Mouse (Mus musculus): ENCODE measurements around the gene Rps6kb1.

GRCm38 (mm10) chr11:86590579-86590978 is 46.0 kb upstream of the Rps6kb1 start:
- no peak for TF ChIP-seq POLR2AphosphoS2 (IDR thresholded peaks at IDR 0.05; ENCODE audit: low read depth, low read length)
- TF ChIP-seq CTCF (conservative IDR thresholded peaks at IDR 0.05 in 1 of 2, IDR thresholded peaks at IDR 0.05 in 1 of 2; ENCODE audit: low read depth in 2 of 2, low read length in 2 of 2) = no peak
- TF ChIP-seq MAFK (IDR thresholded peaks at IDR 0.05; ENCODE audit: insufficient replicate concordance, low read length) = no peak
- no peak for TF ChIP-seq HCFC1 (IDR thresholded peaks at IDR 0.05; ENCODE audit: low read depth, low read length)
- no peak for TF ChIP-seq GABPA (IDR thresholded peaks at IDR 0.05; ENCODE audit: insufficient replicate concordance, low read depth, low read length)
- TF ChIP-seq JUND (conservative IDR thresholded peaks at IDR 0.05; ENCODE audit: low read depth, low read length) = no peak
- no peak for TF ChIP-seq POLR2A (IDR thresholded peaks at IDR 0.05; ENCODE audit: low read depth, low read length)
- TF ChIP-seq CHD2 (IDR thresholded peaks at IDR 0.05; ENCODE audit: low read length) = no peak
- no peak for TF ChIP-seq NRF1 (IDR thresholded peaks at IDR 0.05; ENCODE audit: low read depth, low read length)
- TF ChIP-seq KAT2A (IDR thresholded peaks at IDR 0.05; ENCODE audit: insufficient replicate concordance, low read length) = no peak
- no peak for TF ChIP-seq UBTF (IDR thresholded peaks at IDR 0.05; ENCODE audit: low read depth, low read length)
- TF ChIP-seq MAX (IDR thresholded peaks at IDR 0.05; ENCODE audit: low read length) = no peak
- no peak for TF ChIP-seq PAX5 (IDR thresholded peaks at IDR 0.05; ENCODE audit: low read length)
